Mouse (Mus musculus): ENCODE measurements at regions not wholly inside any gene's neighbourhood (a gene's known extent, or its start where the extent isn't known, plus 50 kb on each side); places are given as distances from the start of the nearest gene placed in this dataset.
A peak's percentile ranks its signal among the peaks of the same experiment; 100 is the strongest.

- no peak for DNase-seq (ENCODE audit: extremely low spot score in 1 of 2, low spot score in 1 of 2)
Observed at GRCm38 (mm10) chr7:117090911-117091550, 289.7 kb upstream of the Xylt1 start.

- DNase-seq (ENCODE audit: extremely low spot score in 1 of 2, low spot score in 1 of 2), result no peak
Observed at GRCm38 (mm10) chr7:117092860-117093259, 287.9 kb upstream of the Xylt1 start.

- DNase-seq (ENCODE audit: extremely low spot score in 1 of 2, low spot score in 1 of 2), result no peak
Observed at GRCm38 (mm10) chr7:117097618-117098017, 283.2 kb upstream of the Xylt1 start.

- no peak for DNase-seq (ENCODE audit: extremely low spot score in 1 of 2, low spot score in 1 of 2)
Observed at GRCm38 (mm10) chr7:117099041-117099440, 281.7 kb upstream of the Xylt1 start.

- DNase-seq (ENCODE audit: extremely low spot score in 1 of 2, low spot score in 1 of 2), result no peak
Observed at GRCm38 (mm10) chr7:117103035-117103434, 277.7 kb upstream of the Xylt1 start.

GRCm38 (mm10) chr7:117106691-117107191 lies 274.0 kb upstream of the Xylt1 start:
- peak; percentile 28 to 31 for DNase-seq (ENCODE audit: extremely low spot score in 1 of 2, low spot score in 1 of 2)

- DNase-seq (ENCODE audit: extremely low spot score in 1 of 2, low spot score in 1 of 2), result no peak
Observed at GRCm38 (mm10) chr7:117108391-117108790, 272.4 kb upstream of the Xylt1 start.

- DNase-seq (ENCODE audit: extremely low spot score in 1 of 2, low spot score in 1 of 2), result no peak
Observed at GRCm38 (mm10) chr7:117127728-117128127, 253.1 kb upstream of the Xylt1 start.

GRCm38 (mm10) chr7:117134869-117135268 lies 245.9 kb upstream of the Xylt1 start:
- no peak for DNase-seq (ENCODE audit: extremely low spot score in 1 of 2, low spot score in 1 of 2)

- no peak for DNase-seq (ENCODE audit: extremely low spot score in 1 of 2, low spot score in 1 of 2)
Observed at GRCm38 (mm10) chr7:117138681-117139080, 242.1 kb upstream of the Xylt1 start.

- peak; percentile 44 to 62 for DNase-seq (ENCODE audit: extremely low spot score in 1 of 2, low spot score in 1 of 2)
Observed at GRCm38 (mm10) chr7:117139245-117139970, 241.4 kb upstream of the Xylt1 start.

- DNase-seq (ENCODE audit: extremely low spot score in 1 of 2, low spot score in 1 of 2), result no peak
Observed at GRCm38 (mm10) chr7:117139971-117140247, 240.9 kb upstream of the Xylt1 start.

- DNase-seq (ENCODE audit: extremely low spot score in 1 of 2, low spot score in 1 of 2), result no peak
Observed at GRCm38 (mm10) chr7:117146809-117147208, 234.0 kb upstream of the Xylt1 start.

- no peak for DNase-seq (ENCODE audit: extremely low spot score in 1 of 2, low spot score in 1 of 2)
Observed at GRCm38 (mm10) chr7:117150355-117150754, 230.4 kb upstream of the Xylt1 start.

GRCm38 (mm10) chr7:117153826-117154550 lies 226.8 kb upstream of the Xylt1 start:
- no peak for DNase-seq (ENCODE audit: extremely low spot score in 1 of 2, low spot score in 1 of 2)

GRCm38 (mm10) chr7:117161193-117161908 lies 219.4 kb upstream of the Xylt1 start:
- no peak for DNase-seq (ENCODE audit: extremely low spot score in 1 of 2, low spot score in 1 of 2)

GRCm38 (mm10) chr7:117174811-117175422 lies 205.9 kb upstream of the Xylt1 start:
- no peak for DNase-seq (ENCODE audit: extremely low spot score in 1 of 2, low spot score in 1 of 2)

GRCm38 (mm10) chr7:117184011-117184410 lies 196.8 kb upstream of the Xylt1 start:
- no peak for DNase-seq (ENCODE audit: extremely low spot score in 1 of 2, low spot score in 1 of 2)

- no peak for DNase-seq (ENCODE audit: extremely low spot score in 1 of 2, low spot score in 1 of 2)
Observed at GRCm38 (mm10) chr7:117185891-117186290, 194.9 kb upstream of the Xylt1 start.

- no peak for DNase-seq (ENCODE audit: extremely low spot score in 1 of 2, low spot score in 1 of 2)
Observed at GRCm38 (mm10) chr7:117196611-117197010, 184.2 kb upstream of the Xylt1 start.
